Mouse (Mus musculus) skeletal muscle tissue, postnatal 0 days (tissue): ENCODE measurements around the gene Actr3. TPM values are rescaled to one million over a fixed set of nuclear protein-coding genes. Genes with fewer than 3 reads are reported as not detected.

Experiments
- polyA plus RNA-seq: library from polyadenylated mRNA; unstranded; fragments of >200 nt; fragmentation: Nextera tagmentation; extraction: Ambion mirVana; gene quantifications from 2 replicates; pipeline ENCODE4 v1.2.1, GENCODE M21; 2015

The Actr3 gene
- polyA plus RNA-seq: 79.3 and 102 TPM in 2 replicates

DNA sequence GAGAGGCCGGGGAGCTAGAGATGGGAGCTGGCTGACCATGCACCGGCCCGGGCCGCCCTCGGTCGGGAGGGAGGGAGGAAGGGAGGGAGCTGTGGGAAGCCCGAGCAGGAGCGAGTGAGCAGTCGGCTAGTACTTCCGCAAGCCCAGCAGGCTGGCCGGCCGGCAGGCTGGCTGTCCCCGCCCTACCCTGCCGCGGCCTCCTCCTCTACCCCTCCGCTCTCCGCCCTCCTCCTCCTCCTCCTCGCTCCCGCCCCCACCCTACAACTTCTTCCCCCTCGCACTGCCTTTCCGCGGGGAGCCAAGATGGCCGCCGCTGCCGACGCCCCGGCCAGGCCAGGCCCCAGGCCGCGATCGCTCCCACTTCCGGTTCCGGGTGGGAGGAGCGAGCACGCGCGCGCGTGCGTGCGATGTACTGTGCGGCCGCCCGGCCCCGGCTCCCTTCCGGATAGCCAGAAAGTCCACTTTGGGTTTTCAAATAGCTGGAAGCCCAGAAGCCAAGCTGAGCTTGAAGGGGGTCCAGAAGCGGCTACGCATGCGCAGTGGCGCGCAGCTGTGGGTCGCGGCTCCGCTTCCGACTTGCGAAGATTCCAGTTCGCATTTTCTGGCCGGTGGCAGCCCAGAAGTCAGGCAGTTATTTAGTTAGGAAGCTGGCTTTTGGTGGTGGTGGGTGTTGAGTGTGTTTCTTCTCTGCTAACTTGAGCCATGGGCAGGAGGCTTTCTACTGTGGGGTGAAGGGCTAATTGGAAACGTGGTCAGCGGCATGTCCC lies at the start of gene Actr3:
TSS of gene Actr3 (minus strand) at position 359 of the 767 bp plus-strand sequence.

Other genes with a start within 250 kb of the Actr3 start
- 36.8 and 38.3 TPM in 2 replicates for gene Slc35f5, start 124.9 kb upstream of the Actr3 start, polyA plus RNA-seq
- gene Gpr39, start 241.3 kb upstream of the Actr3 start, polyA plus RNA-seq: 0.06 and 0.10 TPM in 2 replicates